Mouse (Mus musculus) mouse trophoblast stem cell (cell line): ENCODE measurements around the gene Fmnl3.

Experiments
- in situ Hi-C, 2 experiments: fragments of 300-500 bp; cut with MseI, MboI; formaldehyde crosslinking; loops; 2 replicates in 1 of 2; 3 replicates in 1 of 2; pipeline ENCODE4 v1.15.1; 2025

Fmnl3 gene

DNA sequence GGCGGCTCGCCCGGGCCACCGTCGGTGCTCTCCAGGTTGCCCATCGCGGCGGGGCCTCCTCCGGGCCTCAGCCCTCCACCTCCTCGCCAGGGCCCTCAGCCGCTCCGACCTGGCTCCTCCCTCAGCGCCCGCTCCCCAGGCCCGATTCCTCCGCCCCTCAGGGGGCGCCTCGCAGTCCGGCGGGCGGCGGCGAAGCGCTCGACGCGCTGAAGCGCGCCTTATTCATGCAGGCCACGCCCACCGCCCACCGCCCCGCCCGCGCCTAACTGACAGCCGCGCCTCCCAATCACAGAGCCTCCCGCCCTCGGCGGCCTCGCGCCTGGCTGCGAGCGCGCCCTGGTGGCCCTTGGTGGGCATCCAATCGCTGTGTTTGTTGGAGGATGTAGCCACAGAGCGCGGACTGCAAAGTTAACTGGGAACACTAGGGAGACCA is at the start of gene Fmnl3:
Fmnl3 (minus strand) TSS at position 224 of the 433 bp plus-strand sequence.
- in situ Hi-C loops = no loop called here

DNA sequence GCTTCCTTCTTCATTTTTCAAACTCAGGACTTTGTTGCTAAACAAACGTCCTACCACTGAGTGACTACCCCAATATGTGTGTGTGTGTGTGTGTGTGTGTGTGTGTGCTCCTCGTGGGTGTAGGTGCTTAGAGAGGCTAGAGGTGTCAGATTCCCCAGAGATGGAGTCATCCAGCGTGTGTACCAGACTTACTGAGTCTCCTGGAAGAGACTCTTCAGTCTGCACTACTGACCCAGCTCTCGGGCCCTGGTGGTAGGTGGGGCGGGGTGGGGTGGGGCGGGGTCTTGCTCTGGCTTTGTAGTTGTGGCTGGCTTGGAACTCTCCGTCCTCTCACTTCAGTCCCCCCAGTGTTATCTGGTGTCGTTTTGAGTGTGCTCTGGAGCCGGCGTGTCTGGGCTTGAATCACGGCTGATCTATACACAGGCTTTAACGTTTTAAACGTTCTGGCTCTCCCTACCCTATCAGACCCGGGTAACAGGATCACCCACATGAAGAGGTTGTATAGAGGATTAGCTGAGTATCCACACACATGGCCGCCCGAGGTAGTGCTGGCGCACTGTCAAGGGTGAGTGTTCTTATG is 47.5 kb upstream of the Fmnl3 start:
- in situ Hi-C loops = loop anchor here (5.0 kb wide), 2 partner anchors 50 to 55 kb away; partner anchors contain the start of gene Bcdin3d (in 1 of the 2)

DNA sequence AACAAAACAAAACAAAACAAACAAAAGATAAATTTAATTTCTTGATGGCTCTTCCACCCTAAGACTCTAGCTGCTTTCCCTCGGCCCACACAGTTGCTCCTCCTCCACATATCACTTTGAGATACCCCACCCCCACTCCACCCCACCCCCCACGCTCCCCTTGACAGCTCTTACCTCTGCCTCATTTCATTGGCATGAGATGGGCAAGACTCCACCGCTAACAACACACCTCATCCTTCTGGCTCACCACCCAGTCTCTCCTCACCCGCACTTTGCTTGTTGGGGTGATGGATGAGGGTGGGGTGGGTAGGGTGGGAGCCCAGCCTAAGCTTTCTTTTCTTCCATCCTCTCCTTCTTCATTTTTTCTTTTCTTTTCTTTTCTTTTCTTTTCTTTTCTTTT is 46.7 kb upstream of the Fmnl3 start:
- in situ Hi-C loops = loop anchor here (5.0 kb wide), 2 partner anchors 50 to 55 kb away; partner anchors contain the start of gene Bcdin3d (in 1 of the 2)

DNA sequence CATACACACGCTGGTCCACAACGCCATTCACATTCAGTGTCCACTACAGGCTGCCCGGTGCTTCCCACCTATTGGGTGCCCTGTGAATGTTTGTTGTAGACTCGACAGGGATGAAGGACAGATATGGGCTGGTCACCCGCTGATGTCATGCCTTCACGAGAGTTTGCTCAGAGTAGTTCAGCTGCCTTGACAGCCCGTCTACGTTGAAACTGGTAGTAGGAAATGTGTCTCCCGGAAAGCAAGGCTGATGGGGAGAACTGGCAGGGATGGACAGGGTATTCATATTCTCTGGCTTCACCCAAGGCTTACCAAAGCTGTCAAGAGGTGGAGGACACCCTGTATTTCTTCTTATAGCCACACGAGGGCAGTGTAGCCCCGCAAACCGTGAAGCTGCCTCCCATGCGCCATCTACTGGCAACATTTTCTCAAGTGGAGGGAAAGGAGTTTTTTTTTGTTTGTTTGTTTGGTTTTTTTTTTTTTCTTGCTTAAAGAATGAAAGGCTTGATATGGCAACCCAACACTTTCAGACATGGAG is 46.1 kb upstream of the Fmnl3 start:
- in situ Hi-C loops = loop anchor here (5.0 kb wide), 2 partner anchors 51 to 56 kb away; partner anchors contain the start of gene Bcdin3d (in 1 of the 2)

DNA sequence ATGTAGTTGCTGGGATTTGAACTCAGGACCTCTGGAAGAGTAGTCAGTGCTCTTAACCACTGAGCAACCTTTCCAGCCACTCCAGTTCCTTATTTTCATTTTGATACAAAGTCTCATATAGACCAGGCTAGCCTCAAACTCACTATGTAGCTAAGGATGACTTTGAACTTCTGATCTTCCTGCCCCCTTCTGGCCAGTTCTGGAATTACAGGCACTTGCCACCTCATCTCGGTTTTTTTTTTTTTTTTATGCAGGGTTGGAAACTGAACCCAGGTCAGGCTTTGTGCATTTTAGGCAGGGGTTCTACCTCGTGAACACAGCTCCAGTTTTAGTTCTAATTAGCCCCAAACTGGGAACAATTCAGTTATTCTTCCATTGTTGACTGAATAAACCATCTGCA is 45.5 kb upstream of the Fmnl3 start:
- in situ Hi-C loops = loop anchor here (5.0 kb wide), 2 partner anchors 52 to 57 kb away; partner anchors contain the start of gene Bcdin3d (in 1 of the 2)

DNA sequence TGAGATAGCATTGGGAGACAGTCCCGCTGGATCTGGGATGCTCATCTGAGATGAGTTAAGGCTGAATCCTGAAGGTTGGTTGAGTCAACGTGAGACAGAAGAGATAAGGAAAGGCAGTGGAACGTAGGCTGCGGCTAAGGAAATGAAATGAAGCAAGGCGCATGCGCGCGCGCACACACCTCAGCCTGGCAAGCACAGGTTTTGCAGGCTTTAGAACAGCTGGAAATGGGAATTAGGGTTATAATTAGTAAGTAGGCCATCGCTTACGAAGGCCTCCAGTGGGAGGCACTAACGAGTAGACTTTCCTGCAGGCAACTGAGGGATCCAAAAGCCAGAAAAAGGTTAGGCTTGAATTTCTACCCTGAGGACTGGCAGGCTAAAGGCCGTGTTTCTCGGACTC is 41.5 kb upstream of the Fmnl3 start:
- in situ Hi-C loops = no loop called here

DNA sequence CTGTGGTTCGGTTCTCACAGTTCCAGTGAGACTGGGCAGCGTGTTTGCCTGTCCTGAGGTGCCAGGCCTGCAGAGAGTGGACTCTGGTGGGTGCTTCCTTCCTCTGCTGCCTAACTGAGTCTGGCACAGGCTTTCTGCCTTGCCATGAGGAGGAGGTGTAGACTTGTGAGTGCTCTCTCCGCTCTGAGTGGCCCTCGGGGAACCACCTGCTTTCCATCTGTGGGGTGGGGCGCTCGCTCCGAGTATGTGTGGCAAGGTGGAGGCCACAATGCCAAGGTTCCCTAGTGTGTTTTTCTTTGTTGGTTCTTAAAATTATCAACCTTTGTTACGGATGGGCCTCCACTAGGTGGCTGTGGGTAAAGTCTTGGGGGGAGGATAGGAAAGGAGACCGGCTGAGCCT is 38.6 kb upstream of the Fmnl3 start:
- in situ Hi-C loops = no loop called here

DNA sequence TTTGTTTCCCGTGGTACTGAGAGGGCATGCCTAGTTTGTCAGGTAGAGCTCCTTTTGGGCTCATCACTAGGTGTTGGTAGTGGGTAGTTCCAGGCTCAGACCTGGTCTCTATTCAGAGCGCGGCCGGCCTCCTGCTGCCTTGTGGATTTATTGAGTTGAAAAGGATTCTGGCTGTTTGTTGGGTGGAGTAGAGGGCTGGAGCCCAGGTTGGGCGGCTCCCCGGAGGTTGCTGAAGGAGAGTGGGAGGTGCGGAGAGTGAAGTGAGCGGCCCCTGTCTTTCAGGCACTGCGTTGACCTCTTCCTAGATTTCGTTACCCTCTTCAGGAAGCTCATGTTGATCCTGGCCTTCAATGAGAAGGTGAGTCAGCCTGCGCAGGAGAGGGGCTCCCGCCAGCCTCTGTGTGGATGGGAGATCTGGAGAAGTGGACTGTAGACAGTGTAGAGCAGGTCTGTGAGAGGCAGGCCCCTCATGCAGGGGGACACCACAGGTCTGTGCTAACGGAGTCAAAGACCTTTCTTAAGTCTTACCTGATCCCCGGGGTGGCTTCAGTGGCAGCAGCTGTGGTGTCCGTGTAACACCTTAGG is 36.8 kb upstream of the Fmnl3 start:
- in situ Hi-C loops = no loop called here

DNA sequence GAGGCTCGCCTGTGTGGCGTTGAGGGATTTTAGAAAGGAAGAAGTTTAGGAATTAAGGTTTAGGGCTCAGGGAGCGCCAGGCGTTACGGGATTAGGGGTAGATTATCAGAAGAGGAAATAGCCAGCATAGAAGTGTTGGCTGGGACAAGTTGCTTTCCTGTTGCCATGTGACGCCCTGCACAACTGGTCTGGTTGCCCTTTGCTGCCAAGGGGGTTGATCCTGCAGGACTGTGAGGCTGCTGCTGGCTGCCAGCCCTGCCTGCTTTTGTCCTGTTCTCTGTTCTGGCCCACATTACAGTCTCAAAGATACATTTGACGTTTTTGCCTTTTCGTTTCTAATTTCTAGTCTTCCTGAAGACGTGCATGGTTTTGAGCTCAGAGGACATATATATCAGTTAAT is 34.9 kb upstream of the Fmnl3 start:
- in situ Hi-C loops = no loop called here

DNA sequence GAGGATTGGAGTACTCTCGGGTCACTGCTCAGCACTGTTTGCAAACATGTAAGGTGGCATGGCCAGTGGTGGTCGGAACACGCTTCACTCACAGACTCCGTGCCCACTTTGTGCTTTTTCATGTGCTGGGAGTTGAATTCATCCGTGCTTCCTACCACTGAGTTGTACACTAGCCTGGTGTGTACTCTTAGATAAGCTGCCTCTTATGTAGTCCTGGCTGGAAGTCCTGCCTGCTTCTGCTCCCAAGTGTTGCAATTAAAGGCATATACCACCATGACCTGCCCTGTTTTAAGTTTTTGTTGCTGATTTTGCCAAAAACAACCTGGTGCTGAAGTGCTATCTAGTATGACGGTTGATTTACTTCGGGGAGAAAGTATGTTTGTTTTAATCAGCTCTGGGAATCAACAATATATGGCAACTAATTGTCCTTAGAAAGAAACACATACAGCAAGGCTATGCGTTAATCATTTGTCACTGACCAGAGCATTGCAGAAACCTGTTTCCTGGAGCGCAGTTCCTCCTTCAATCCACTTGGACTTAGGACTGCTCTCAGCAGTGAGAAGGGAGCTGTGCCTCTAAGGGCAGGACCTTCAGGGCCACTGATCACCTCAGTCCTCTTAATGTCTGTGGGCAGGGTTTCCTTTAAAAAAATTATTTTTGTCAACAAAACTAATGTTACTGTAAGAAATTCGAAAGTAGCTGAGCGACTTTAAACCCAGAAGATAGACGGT is 33.0 kb upstream of the Fmnl3 start:
- in situ Hi-C loops = no loop called here

DNA sequence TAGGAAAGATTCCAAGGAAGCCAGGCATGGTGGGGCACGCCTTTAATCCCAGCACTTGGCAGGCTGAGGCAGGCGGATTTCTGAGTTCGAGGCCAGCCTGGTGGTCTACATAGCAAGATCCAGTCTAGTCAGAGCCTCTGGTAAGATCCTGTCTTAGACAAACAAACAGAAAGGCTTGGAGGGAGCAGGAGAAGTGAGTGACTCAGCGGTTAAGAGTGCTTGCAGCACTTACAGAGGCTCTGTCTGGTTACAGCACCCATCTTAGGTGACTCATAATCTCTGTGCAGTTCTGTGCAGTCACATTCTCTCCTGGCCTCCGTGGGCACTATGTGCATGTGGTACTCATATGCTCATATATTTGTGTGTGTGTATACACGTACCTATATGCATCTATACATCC is 30.3 kb upstream of the Fmnl3 start:
- in situ Hi-C loops = no loop called here

DNA sequence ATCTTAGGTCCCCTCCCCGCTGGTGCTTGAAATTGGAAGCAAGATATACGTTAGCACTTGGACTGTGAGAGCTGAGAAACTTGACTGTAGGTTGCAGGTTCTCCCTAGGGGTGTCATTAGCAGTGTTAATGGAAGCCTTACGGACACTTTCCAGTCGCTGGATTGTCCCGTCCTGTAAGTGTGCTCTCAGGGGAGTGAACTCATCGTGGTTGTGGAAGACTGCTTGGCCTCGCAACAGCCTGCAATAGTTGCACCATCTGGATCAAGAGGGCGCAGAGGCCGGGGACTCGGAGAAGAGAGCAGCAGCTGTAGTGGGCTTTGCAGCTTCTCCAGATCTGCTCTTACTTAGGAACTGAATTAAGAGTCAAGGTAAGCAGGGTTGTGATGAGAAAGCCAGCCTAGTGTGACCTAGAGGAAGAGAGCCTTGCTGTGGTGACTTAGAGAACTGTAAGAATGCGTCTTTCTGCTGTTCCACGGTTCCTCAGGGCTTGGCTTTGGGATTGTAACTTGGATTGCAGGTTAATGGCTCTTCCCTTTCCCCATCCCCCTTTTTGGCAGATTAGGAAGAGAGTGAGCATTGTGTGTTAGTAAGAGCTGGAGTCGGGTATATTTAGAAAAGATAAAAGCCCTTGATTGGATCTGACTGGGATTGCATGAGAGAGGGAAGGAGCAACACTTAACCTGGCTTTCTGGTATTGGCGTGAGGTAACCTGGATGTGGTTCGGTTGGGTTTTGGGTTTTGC is 29.4 kb upstream of the Fmnl3 start:
- in situ Hi-C loops = no loop called here

DNA sequence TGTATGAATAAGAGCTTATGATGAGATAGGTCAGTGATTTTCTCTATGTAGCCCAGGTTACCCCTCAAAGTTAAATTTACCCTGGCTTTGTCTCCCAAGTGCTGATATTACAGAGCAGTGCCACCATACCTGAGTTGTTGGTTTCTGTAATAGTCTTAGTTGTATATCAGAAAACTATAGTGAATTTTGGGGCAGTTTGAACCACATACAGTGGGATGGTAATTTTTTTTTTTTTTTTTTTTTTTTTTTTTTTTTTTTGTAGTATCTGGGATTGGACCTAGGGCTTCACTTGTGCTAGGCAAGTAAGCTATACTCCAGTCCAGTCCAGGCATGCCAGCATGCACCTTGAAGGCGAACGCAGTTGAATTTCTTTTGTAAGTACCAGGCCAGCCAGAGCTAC is 27.3 kb upstream of the Fmnl3 start:
- in situ Hi-C loops = no loop called here

DNA sequence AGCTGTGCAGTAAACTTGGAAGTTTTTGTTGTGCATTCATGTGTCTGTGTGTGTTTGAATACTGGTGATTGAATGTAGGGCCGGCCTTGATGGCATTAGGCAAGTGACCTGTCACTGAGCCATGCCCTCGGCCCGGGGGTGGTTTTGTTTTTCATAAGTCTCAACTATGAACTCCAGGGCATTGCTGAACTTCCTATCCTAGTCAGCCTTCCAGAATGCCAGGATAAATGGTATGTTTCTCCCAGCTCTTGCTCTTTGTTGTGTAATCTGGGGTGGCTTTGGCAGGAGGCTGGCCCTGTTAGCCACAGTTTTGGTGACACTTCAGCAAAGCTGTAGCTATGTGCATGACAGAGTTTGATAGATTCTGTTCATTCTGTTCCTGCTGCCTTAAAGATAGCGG is 26.6 kb upstream of the Fmnl3 start:
- in situ Hi-C loops = no loop called here

DNA sequence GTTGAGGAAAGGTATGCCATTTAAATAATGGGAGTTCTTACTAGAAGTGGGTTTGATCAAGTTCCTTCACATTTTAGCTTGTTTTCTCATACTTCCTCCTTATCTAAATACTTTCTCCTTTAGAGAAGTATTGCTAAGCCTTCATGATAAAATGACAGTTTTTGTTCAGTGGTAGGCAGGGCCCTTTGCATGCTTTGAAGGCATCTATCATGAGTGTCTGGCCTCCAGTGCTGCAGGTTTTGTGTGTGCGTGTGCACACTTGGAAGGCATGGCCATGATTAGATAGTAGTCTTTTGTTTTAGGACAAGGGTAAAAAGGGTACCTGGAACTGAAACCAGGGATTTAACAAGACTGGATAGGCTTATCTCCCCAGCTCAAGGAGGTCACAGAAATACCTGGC is 26.2 kb upstream of the Fmnl3 start:
- in situ Hi-C loops = no loop called here

DNA sequence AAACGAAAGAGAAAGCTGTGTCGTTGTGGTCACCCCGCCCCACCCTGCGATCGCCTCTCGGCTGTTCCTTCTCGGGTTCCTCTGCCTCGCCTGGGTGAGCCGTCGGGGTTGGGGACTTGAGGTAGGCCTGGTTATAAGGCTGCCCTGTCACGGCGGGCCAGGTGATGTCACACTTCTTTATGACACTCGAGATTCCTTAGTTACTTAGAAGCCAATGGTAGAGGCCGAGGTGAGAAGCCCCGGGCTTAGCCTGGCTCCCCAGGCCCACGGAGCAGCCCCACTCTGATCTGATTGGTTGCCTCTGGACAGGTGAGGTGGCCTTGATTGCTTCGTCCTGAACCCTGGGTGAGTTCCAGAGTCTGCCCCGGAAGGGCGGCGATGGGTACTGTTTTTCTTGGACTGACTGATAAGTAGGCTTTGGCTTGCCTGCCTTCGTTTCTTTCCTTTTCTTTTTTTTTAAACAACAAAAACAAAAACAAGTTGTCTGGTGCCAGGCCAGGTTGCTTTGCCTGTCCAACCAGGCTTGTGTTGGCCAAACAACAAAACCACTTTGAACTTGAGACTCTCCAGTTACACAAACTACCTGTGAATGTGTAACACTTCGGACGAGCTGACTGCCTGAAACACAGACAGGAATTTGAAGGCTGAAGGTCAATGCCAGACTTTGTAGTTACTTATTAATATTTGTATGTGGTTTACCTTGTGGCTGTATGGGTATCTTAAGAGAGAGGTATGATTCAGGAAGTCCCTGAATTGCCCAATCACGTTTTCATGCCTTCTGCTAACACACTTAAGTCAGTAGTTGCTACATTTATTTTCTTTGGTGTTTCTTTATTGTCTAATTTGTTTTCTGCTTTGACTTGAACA is 23.3 kb upstream of the Fmnl3 start:
- in situ Hi-C loops = no loop called here

DNA sequence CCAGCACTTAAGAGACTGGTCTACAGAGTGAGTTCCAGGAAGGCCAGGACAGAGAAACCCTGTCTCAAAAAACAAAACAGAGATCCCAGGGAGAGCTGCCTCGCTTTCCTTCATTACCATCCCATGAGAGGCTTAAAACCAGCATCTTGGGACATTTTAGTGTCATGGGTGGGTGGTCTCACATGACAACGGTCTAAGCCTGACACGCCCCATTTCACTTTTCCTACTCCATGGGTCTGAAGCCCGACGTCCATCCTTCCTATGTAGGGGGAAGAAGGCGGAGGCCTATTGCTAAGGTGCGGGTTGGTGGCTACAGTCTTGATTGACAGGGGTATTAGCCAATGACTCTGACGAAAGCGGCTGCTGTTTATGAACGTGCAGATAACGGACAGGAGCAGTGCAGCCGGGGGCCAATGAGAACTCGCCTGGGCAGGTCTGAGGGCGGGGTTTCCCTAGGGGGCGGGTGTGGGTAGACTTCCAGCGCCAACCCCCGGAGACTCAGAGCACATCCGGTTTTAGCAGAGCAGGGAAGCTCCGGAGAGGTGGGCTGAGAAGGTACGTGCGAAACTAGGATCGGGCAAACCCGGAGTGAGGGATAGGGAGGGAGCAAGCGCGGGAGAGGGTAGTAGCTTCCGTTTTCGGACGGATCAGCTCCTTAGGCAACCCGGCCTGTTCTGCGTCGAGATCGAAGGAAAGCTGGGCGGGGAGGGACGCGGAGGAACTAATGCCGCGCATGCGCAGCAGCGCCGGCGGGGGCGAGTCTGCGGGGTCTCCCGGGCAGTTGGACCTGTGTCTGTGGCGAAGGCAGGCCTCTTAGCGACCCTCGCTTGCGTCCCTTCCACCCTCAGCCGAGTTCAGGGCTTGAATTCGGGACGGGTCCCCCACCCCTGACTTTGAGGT is 22.5 kb upstream of the Fmnl3 start, which contains the start of gene Tmbim6:
Tmbim6 (plus strand) TSS at position 397 of the 900 bp plus-strand sequence.
- in situ Hi-C loops = no loop called here

DNA sequence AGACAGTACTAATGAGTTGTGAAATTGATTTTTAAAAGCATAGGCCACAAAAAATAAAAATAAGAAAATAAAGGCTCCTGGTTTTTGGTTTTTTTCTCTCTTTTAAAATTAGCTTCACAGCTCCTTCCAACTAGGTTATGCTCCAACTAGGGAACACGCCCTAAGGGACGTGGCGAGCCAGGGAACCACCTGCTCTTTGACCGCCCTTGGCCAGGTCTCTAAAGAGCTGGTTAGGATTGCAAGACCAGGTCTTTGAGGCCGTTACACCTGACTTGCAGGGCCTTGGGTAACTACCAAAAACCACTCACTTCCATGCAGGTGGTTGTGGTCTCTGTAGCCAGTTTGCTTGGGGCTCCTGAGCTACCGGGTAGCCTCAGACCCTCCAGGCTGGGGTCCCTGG is 21.7 kb upstream of the Fmnl3 start:
- in situ Hi-C loops = no loop called here

DNA sequence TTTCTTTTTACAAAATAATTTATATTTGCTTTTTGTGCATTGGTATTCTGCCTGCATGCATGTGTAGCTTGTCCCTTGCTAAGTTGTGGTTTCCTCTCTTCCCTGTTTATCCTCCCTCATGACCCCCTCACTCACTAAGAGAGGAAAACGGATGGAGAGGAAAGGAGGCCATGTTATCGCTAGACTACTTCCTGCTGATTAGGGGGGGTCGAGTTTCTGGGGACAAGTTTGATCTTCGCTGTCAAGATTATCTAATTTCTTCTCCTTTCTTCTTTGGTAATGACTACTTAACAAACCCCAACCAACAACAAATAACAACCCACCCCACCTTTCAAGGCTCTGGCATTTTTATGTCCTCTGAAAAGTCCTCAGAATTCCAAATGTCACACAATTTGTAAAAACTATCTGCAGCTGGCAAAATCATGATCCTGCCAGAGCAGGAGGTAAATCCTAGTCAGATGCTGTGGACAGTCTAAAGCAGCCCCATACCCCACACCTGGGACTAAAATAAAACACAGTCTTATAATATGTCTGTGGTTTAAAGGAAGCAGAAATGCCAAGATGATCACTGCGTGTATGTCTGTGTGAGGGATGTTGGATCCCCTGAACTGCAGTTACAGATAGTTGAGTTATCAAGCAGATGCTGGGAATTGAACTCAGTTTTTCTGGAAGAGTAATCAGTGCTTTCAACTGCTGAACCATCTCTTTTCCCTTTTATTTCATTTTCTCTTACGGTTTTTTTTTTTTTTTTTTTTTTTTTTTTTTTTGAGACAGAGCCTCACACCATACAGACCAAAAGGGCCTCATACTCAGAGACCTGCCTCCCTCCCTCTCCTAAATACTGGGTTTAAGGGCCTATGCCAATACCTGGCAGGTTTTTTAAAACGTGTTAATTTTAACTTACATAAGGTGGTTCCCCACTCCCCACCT is 20.5 kb upstream of the Fmnl3 start:
- in situ Hi-C loops = no loop called here
